Mouse (Mus musculus) liver, embryonic 13.5 days (tissue): ENCODE data around the gene Kif19a. TPM values are rescaled to one million over a fixed set of nuclear protein-coding genes. Genes with fewer than 3 reads are reported as not detected.
A peak's percentile ranks its signal among the peaks of the same experiment; 100 is the strongest.

Experiments
- ATAC-seq: fragments of 200-750 bp; cut with Nextera tagmentation; 2 replicates; pipeline ENCODE4 v1.8.0; 2017; ENCODE audit warnings: low read depth, mild to moderate bottlenecking, moderate number of reproducible peaks, moderate library complexity
- DNase-seq: peaks from one replicate; pipeline ENCODE4 v3.0.0; 2022
- H3K27ac ChIP-seq: fragments of 300-500 bp; sonication (generic); 2 replicates; pipeline ENCODE4 v1.5.1; 2015; ENCODE audit warnings: moderate library complexity, mild to moderate bottlenecking, inconsistent platforms
- H3K27me3 ChIP-seq: fragments of 300-500 bp; sonication (generic); 2 replicates; pipeline ENCODE4 v1.6.1; 2015; ENCODE audit warnings: mild to moderate bottlenecking, inconsistent platforms
- H3K36me3 ChIP-seq: fragments of 300-500 bp; sonication (generic); 2 replicates; pipeline ENCODE4 v1.6.1; 2015; ENCODE audit warnings: mild to moderate bottlenecking, inconsistent platforms
- H3K4me1 ChIP-seq: fragments of 300-500 bp; sonication (generic); replicated peaks from 2 replicates; pipeline ENCODE4 v1.6.1; 2015; ENCODE audit warnings: inconsistent platforms
- H3K4me2 ChIP-seq: fragments of 300-500 bp; sonication (generic); 2 replicates; pipeline ENCODE4 v1.6.1; 2015; ENCODE audit warnings: inconsistent platforms, mild to moderate bottlenecking, moderate library complexity
- H3K4me3 ChIP-seq: fragments of 300-500 bp; sonication (generic); replicated peaks from 2 replicates; pipeline ENCODE4 v1.5.1; 2015; ENCODE audit warnings: mild to moderate bottlenecking, inconsistent platforms
- H3K9ac ChIP-seq: fragments of 300-500 bp; sonication (generic); 2 replicates; pipeline ENCODE4 v1.6.1; 2015; ENCODE audit warnings: mild to moderate bottlenecking, inconsistent platforms
- H3K9me3 ChIP-seq: fragments of 300-500 bp; sonication (generic); replicated peaks from 2 replicates; pipeline ENCODE4 v1.6.1; 2016; ENCODE audit warnings: inconsistent platforms
- WGBS: fragments of 180-500 bp; shearing (Covaris S2); methylation state at CpG from one replicate; pipeline ENCODE4 v1.1.7; 2015; ENCODE audit not compliant: insufficient replicate concordance; 5-methylcytosine and 5-hydroxymethylcytosine counted together
- polyA plus RNA-seq: library from polyadenylated mRNA; unstranded; fragments of >200 nt; fragmentation: Nextera tagmentation; extraction: Ambion mirVana; gene quantifications from 2 replicates; pipeline ENCODE4 v1.2.1, GENCODE M21; 2015

The Kif19a gene
- polyA plus RNA-seq, 1 experiment from 2014 or later: 0.07 TPM

DNA sequence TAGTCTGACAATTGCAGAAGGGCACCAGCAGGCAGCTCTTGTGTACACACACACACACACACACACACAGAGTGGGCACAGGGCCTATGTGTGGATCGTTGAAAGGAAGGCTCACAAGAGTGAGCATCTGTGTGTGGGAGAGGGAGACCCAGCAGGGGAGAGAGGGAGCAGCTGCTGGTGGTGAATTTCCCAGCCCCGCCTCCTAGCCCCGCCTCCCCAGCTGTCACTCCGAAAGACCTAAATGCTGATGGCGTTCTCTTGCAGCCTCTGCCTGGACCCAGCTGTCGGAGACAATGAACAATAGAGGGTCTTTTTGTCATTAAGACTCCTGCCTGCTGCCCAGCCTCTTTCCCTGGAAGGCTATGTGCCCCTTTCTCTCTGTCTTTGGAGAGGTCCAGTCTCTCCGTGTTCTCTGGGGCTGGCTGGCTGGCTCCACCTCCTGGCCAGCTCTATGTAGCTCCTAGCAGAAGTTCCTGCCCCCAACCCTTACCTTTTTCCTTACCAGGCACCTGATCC, 30.1 kb downstream of the Kif19a start:
- Histone ChIP-seq H3K4me1 (peaks cover 22% of the 10 kb centered on the region), H3K9ac (no peak overlapping the region), H3K36me3 (no peaks in the 10 kb centered on the region), H3K9me3 (no peaks in the 10 kb centered on the region), H3K27me3 (peaks cover 48% of the 10 kb centered on the region), H3K4me3 (peak overlapping the region; percentile 28), H3K27ac (no peak overlapping the region), H3K4me2 (peak overlapping the region; percentile 54)
- WGBS: 2% methylated on average over 7 of the region's 7 CpGs
- ATAC-seq: 0 out of 2 replicates have a peak, but pooled peaks have one; percentile 14
- DNase-seq: no peak

DNA sequence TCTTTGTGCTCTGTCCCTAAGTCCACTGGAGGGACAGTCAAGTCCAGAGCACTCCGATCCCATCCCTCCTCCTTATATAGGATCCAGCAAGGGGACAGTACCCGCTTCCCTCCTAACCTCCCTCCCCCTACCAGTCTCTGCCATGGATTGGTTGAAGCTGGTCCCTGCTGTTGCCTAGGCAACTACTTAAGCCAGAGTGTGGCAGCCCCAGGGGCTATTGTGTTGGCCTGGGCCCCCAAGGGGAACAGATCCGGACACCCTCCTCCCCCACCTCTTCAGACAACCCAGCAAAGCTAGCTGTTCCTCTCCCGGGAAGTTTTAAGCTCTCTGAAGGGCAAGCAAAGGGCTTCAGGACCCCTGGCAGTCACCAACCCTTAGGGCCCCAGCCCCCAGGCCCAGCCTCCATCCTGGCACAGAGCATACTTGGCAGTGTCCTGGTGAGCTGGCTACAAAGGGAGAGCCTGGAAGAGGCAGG, 30.7 kb downstream of the Kif19a start, which contains the start of gene Btbd17:
Gene Btbd17 (minus strand): TSS at position 98 of the 475 bp plus-strand sequence.
- H3K27ac ChIP-seq: no peak within 1 kb of the TSS
- H3K4me2 ChIP-seq: peak within 1 kb of the TSS; percentile 54
- no peak for ATAC-seq
- H3K9me3 ChIP-seq: no peaks in the 10 kb centered on the region
- H3K9ac ChIP-seq: no peak within 1 kb of the TSS
- H3K36me3 ChIP-seq: no peaks in the 10 kb centered on the region
- no peak for DNase-seq
- peak within 1 kb of the TSS; percentile 28 for H3K4me3 ChIP-seq
- 17% methylated on average over 4 of the region's 4 CpGs for WGBS
- H3K27me3 ChIP-seq: peaks cover 42% of the 10 kb centered on the region
- peaks cover 22% of the 10 kb centered on the region for H3K4me1 ChIP-seq

DNA sequence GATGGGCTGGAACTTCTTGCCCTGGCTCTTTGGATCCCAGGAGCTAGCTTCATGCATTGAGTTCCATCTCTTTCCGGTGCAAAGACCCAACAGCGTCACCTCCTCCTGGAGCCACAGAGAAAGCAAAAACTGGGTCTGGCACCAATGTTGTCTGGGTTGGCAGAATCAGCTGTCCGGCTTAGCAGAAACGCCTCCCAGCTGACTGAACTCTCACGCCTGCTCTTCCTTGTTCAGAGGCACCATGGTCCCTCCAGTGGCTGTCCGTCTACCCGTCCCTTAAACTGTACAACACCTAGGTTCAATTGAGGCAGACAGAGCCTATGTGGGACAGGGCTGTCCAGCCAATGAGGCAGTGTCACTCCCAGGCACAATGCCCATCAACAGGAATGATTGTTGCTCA, 32.0 kb downstream of the Kif19a start:
- DNase-seq (no peak), ATAC-seq (no peak)
- no peak overlapping the region for H3K4me3 ChIP-seq
- no peak overlapping the region for H3K9ac ChIP-seq
- WGBS: 76% methylated on average over 7 of the region's 7 CpGs
- no peaks in the 10 kb centered on the region for H3K36me3 ChIP-seq
- no peaks in the 10 kb centered on the region for H3K9me3 ChIP-seq
- H3K4me2 ChIP-seq: no peak overlapping the region
- H3K27ac ChIP-seq: no peak overlapping the region
- peaks cover 13% of the 10 kb centered on the region for H3K4me1 ChIP-seq
- H3K27me3 ChIP-seq: peaks cover 29% of the 10 kb centered on the region

DNA sequence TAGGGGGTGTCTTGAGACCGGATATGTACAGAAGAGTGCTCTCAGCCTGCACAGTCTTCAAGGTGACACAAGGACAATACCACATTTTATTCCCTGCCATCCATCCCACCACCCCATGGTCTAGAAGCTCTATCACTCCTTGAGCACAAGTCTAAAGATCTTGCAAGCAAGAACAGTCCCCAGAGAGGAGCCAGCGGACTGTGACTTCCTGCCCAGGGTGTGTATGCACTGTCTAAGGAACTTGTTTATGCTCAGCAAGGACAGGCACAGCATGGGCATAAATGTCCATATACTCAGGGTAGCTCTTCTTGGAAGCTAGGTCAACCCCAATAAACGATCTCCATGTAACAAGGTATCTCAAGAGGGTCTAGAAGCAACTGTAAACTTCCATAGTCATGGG, 32.8 kb downstream of the Kif19a start:
- WGBS: 51% methylated on average over 3 of the region's 3 CpGs
- no peak for DNase-seq
- no peak overlapping the region for H3K4me2 ChIP-seq
- no peak for ATAC-seq
- H3K36me3 ChIP-seq: no peaks in the 10 kb centered on the region
- no peaks in the 10 kb centered on the region for H3K9me3 ChIP-seq
- peaks cover 21% of the 10 kb centered on the region for H3K27me3 ChIP-seq
- peaks cover 11% of the 10 kb centered on the region; the same call in 1 of the 2 replicates for H3K4me1 ChIP-seq
- no peak overlapping the region for H3K9ac ChIP-seq
- H3K4me3 ChIP-seq: no peak overlapping the region
- no peak overlapping the region for H3K27ac ChIP-seq

DNA sequence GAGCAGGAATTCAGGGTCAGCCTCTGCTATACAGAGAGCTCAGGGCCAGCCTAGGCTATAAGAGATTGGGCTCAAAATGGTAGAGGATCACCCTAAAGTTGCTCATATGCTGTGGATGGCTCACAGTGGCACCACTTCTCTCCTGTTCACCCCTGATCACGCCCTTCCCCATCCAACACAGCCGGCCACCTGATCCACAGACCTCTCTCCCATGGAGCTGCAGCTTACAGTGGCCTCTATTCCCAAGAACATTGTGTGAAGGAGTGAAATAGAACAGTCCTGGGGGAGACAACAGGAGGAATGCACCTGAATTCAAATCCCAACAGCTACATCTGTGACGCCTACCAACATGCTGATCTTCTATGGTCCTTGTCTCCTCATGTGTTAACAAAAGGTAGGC, 33.4 kb downstream of the Kif19a start, which contains the start of gene Gpr142:
Gene Gpr142 (plus strand): TSS at position 301 of the 400 bp plus-strand sequence.
- 59% methylated on average over 3 of the region's 3 CpGs for WGBS
- Histone ChIP-seq H3K27me3 (peaks cover 14% of the 10 kb centered on the region), H3K27ac (no peak within 1 kb of the TSS), H3K9ac (no peak within 1 kb of the TSS), H3K36me3 (no peaks in the 10 kb centered on the region), H3K4me2 (no peak within 1 kb of the TSS), H3K9me3 (no peaks in the 10 kb centered on the region), H3K4me3 (no peak within 1 kb of the TSS), H3K4me1 (peaks cover 15% of the 10 kb centered on the region; the same call in 1 of the 2 replicates)
- DNase-seq: no peak
- ATAC-seq: no peak

DNA sequence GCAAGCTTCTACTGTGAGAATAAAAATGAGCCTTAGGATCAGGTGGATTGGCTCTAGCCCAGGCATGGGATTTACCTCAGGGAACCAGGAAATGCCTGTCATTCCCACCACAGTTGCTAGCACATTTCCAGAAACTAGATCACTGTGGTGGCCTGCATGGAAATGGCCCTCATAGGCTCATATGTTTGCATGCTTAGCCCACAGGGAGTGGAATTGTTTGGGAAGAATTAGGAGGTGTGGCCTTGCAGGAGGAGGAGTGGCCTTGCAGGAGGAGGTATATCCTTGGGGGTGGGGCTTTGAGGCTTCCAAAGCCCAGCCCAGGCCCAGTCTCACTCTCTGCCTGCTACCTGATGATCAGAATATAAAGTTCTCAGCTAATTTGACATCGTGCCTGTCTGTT, 36.7 kb downstream of the Kif19a start:
- Histone ChIP-seq H3K27ac (no peak overlapping the region), H3K4me1 (0 out of 2 replicates have a peak, but pooled peaks cover 12% of the 10 kb centered on the region), H3K9me3 (no peaks in the 10 kb centered on the region), H3K4me2 (no peak overlapping the region), H3K9ac (no peak overlapping the region), H3K36me3 (no peaks in the 10 kb centered on the region), H3K27me3 (no peaks in the 10 kb centered on the region), H3K4me3 (no peak overlapping the region)
- 68% methylated on average over 1 of the region's 1 CpGs for WGBS
- no peak for DNase-seq
- ATAC-seq: no peak

DNA sequence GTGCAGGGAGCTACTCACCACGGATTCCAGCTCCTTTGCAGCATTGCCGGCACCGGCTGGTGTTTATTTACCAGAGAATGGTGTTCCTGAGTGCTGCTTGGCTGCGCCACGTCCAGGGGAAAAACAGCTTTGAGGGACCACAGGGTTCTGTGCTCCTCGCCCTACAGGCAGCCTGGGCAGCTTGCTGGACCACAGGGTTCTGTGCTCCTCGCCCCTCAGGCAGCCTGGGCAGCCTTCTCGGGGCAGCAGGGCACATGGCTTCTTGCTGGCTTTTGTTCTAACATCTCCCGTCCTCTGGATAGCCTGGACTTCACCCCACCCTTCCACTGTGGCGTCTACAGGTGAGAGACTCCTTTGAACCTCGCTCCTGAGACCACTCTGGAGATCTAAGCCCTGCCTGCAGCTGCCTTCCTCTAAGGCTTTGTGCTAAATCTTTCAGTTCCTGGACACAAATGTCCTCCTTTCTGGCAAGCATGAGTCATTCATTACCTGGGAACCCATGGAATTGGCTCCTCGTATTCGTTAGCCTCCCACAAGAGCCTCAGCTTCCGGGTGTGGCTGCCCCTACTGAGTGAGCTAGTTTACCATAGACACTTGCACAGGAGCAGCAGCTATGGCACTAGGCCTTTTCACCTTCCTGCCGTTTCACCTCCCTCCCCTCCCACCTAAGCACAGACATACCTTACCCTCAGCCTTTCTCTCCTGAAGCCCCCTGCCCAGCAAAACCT, 37.5 kb downstream of the Kif19a start:
- H3K36me3 ChIP-seq: no peaks in the 10 kb centered on the region
- WGBS: 52% methylated on average over 15 of the region's 15 CpGs
- no peak overlapping the region for H3K27ac ChIP-seq
- no peaks in the 10 kb centered on the region for H3K9me3 ChIP-seq
- no peak overlapping the region for H3K9ac ChIP-seq
- no peak overlapping the region for H3K4me2 ChIP-seq
- peaks cover 20% of the 10 kb centered on the region; the same call in 1 of the 2 replicates for H3K4me1 ChIP-seq
- H3K4me3 ChIP-seq: no peak overlapping the region
- no peaks in the 10 kb centered on the region for H3K27me3 ChIP-seq
- ATAC-seq: no peak
- DNase-seq: no peak

DNA sequence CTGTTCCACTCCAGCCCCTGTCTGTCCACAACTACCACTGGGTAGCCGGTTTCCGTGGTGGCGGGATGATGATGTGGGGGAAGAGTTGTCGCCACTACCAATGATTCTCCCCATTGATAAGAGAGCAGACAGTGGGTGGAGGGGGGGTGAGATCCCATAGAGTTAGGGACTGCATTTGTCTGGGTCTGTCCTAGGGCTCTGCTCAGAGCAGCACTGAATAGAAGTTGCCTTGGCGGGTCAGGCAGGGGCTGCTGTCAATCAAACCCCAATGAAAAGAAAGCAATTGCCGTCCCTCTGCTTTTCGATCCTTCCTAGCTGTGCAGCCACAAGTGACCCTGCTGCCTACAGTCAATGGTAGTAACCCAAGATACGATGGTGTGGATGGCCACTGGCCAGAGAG, 38.8 kb downstream of the Kif19a start:
- no peak for DNase-seq
- no peaks in the 10 kb centered on the region for H3K9me3 ChIP-seq

DNA sequence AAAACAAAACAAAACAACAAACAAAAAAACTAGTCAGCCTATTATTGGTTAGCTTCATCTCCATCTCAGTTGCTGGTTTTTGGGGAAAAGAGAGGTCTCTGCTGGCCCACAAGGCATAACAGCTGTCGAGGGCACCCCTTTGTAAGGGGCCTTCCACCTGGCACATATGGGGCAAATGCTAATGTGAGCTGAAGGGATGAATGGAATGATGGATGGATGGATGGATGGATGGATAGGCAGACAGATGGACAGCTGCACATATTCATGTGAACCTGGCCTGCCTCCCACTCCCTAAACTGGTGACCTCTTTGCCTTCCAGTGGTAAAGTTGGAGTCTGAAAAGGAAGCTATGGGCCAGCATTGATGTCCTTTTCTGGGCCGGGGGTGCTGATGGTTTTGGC, 41.8 kb downstream of the Kif19a start:
- Histone ChIP-seq H3K4me1 (peaks cover 27% of the 10 kb centered on the region; the same call in 1 of the 2 replicates), H3K9me3 (no peaks in the 10 kb centered on the region), H3K4me3 (no peak overlapping the region), H3K27ac (no peak overlapping the region), H3K4me2 (no peak overlapping the region), H3K36me3 (no peaks in the 10 kb centered on the region), H3K9ac (no peak overlapping the region), H3K27me3 (no peaks in the 10 kb centered on the region)
- ATAC-seq: no peak
- 52% methylated on average over 2 of the region's 2 CpGs for WGBS
- DNase-seq: no peak

More for the DNA sequence above, 38.8 kb downstream of the Kif19a start:
- H3K27me3 ChIP-seq: no peaks in the 10 kb centered on the region
- no peak overlapping the region for H3K27ac ChIP-seq
- H3K4me2 ChIP-seq: no peak overlapping the region
- no peak overlapping the region for H3K4me3 ChIP-seq
- no peak overlapping the region for H3K9ac ChIP-seq
- ATAC-seq: no peak
- no peaks in the 10 kb centered on the region for H3K36me3 ChIP-seq
- H3K4me1 ChIP-seq: peaks cover 20% of the 10 kb centered on the region; the same call in 1 of the 2 replicates
- 46% methylated on average over 8 of the region's 8 CpGs for WGBS

DNA sequence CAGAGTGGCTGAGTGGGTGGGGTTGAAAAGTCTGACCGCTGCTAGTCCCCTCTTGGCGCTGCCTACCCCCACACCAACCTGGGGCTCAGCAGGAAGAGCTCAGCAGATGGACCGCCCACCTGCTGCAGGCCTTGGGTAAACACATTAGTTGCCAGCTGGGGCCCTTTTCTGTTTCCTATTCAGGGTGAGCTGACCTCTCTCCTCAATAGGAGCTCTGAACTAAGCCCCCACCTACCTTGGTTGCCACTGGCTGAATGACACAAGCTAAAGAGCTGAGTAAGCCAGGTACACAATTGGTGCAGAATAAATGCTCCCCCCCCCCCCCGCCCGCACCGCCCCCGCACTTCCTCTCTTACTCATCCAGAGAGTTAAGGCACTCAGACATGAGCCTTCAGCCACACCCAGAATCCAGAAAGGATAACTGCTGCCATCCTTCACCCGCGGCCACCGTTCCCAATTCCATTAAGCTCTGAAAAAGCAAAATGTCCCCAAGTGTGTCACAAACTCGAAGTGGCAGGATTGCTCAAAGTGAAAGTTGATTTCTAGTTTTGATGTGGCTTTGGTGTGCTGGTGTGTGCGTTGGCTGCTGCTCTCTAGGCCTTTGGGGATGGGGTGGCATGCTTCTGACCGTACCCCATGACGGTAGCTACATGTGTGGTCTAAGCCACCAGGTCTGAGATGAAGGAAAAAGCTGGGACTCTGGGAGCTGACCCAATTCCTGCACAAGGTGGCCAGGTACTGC, 42.7 kb downstream of the Kif19a start:
- H3K4me1 ChIP-seq: peaks cover 29% of the 10 kb centered on the region
- no peaks in the 10 kb centered on the region for H3K27me3 ChIP-seq
- no peak for DNase-seq
- no peak overlapping the region for H3K4me3 ChIP-seq
- no peaks in the 10 kb centered on the region for H3K36me3 ChIP-seq
- no peak overlapping the region for H3K27ac ChIP-seq
- no peak overlapping the region for H3K4me2 ChIP-seq
- peak; percentile 34; the same call in 1 of the 2 replicates for ATAC-seq
- WGBS: 32% methylated on average over 14 of the region's 14 CpGs
- H3K9ac ChIP-seq: no peak overlapping the region
- no peaks in the 10 kb centered on the region for H3K9me3 ChIP-seq

DNA sequence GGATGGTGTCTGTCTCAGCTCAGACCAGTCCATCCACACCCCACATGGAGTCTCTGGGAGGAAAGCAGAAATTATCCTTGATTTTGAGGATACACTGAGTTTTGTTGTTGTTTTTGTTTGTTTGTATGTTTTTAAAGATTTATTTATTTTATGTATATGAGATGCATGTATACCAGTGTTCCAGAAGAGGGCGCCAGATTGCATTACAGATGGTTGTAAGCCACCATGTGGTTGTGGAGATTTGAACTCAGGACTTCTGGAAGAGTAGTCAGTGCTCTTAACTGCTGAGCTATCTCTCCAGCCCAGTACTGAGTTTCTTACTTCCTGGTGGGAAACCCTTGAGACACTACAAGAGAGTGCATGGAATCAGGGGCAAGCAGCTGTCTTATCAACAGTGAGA, 44.2 kb downstream of the Kif19a start:
- no peak for DNase-seq
- Histone ChIP-seq H3K27ac (no peak overlapping the region), H3K4me2 (no peak overlapping the region), H3K4me3 (no peak overlapping the region), H3K36me3 (no peaks in the 10 kb centered on the region), H3K4me1 (peaks cover 28% of the 10 kb centered on the region), H3K9ac (no peak overlapping the region), H3K27me3 (no peaks in the 10 kb centered on the region), H3K9me3 (no peaks in the 10 kb centered on the region)
- ATAC-seq: no peak
- WGBS: 50% methylated on average over 1 of the region's 1 CpGs
